Mouse (Mus musculus): Measurements from ENCODE around the gene Vps41. TPM values are rescaled to one million over a fixed set of nuclear protein-coding genes. Genes with fewer than 3 reads are reported as not detected.

Vps41 gene
- polyA plus RNA-seq, 1 experiment, result 9.7 TPM

DNA sequence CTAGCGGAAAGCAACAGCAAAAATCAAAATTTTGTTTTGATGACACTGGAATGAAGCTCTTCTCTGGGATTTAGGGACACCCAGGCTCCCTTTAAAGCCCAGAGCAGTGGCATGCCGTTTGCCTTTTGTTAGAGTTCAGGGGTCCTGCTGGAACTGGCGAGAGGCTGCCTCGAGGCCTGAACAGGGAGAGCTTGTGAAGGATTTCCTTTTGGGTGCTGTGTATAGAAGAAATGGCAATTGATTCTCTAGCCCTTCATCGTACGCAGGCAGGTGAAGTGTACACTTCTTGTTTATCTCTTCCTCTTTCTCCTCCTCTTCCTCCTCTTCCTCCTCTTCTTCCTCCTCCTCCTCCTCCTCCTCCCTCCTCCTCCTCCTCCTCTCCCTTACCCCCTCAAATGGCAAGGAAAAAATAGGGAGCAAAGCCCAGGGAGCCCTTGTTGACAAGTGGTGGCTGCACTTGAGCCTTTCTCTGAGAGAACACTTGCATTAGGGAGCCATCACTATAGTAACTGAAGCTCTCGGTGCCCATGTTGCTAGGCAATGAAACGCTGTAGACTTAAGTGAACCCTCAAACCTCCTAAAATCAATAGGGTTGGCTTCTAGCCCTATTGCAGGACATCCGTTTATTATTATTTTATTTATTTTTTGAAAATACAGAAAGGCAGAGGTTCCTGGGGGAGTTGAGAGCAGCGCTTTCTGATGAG, 107.5 kb downstream of the Vps41 start:
- no peak for DNase-seq (ENCODE audit: low read depth in 1 of 2, low spot score in 2 of 2)
- no peak overlapping the region for H3K4me3 ChIP-seq (ENCODE audit: extremely low read depth, insufficient read depth, insufficient read length)
- no peaks in the 10 kb centered on the region for H3K4me1 ChIP-seq (ENCODE audit: control insufficient read depth, insufficient read depth, insufficient read length)
- no peaks in the 10 kb centered on the region for H3K27me3 ChIP-seq (ENCODE audit: control insufficient read depth, insufficient read depth, low read length)
- 94% methylated on average over 10 of the region's 10 CpGs for WGBS
- H3K36me3 ChIP-seq (ENCODE audit: control insufficient read depth, insufficient read depth, low read length), result peaks cover 9% of the 10 kb centered on the region
- no peak overlapping the region for H3K27ac ChIP-seq (ENCODE audit: insufficient read depth, low read length)
- TF ChIP-seq POLR2A (IDR thresholded peaks at IDR 0.05; ENCODE audit: low read depth, low read length) (no peak), CTCF (IDR thresholded peaks at IDR 0.05; ENCODE audit: extremely low read depth, insufficient read depth, insufficient read length, insufficient replicate concordance) (no peak)

DNA sequence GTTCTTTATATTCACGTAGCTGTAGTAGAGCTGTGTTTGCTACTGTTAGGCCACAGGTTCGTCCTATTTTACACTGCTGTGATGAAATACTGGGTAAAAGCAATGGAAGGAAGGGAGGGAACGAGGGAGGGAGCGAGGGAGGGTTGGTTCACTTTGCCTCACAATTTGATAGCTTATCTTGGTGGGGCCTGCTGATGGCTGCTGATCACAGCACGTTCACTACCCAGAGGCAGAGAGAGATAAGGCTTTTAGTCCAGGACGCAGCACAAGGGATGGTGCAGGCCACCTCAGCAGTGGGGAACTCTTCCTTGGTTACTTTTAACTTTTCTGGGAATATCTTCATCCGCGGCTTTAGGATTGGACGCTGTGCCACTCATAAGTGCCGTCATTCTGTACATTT, 109.9 kb downstream of the Vps41 start:
- Histone ChIP-seq H3K27ac (ENCODE audit: insufficient read depth, low read length) (no peak overlapping the region), H3K27me3 (ENCODE audit: control insufficient read depth, insufficient read depth, low read length) (no peaks in the 10 kb centered on the region), H3K36me3 (ENCODE audit: control insufficient read depth, insufficient read depth, low read length) (peaks cover 10% of the 10 kb centered on the region), H3K4me3 (ENCODE audit: extremely low read depth, insufficient read depth, insufficient read length) (no peak overlapping the region), H3K4me1 (ENCODE audit: control insufficient read depth, insufficient read depth, insufficient read length) (no peaks in the 10 kb centered on the region)
- DNase-seq (ENCODE audit: low read depth in 1 of 2, low spot score in 2 of 2), result no peak
- TF ChIP-seq POLR2A (IDR thresholded peaks at IDR 0.05; ENCODE audit: low read depth, low read length) (no peak), CTCF (IDR thresholded peaks at IDR 0.05; ENCODE audit: extremely low read depth, insufficient read depth, insufficient read length, insufficient replicate concordance) (no peak)
- WGBS, result 93% methylated on average over 10 of the region's 10 CpGs

GRCm38 (mm10) chr13:18830486-18830885, 113.4 kb downstream of the Vps41 start:
- TF ChIP-seq POLR2A (IDR thresholded peaks at IDR 0.05; ENCODE audit: low read depth, low read length) (no peak), CTCF (IDR thresholded peaks at IDR 0.05; ENCODE audit: extremely low read depth, insufficient read depth, insufficient read length, insufficient replicate concordance) (no peak)
- 90% methylated on average over 3 of the region's 3 CpGs for WGBS
- H3K36me3 ChIP-seq (ENCODE audit: control insufficient read depth, insufficient read depth, low read length), result peaks cover 10% of the 10 kb centered on the region
- H3K4me3 ChIP-seq (ENCODE audit: extremely low read depth, insufficient read depth, insufficient read length), result no peak overlapping the region
- DNase-seq (ENCODE audit: low read depth in 1 of 2, low spot score in 2 of 2), result no peak
- H3K27ac ChIP-seq (ENCODE audit: insufficient read depth, low read length), result no peak overlapping the region
- no peaks in the 10 kb centered on the region for H3K27me3 ChIP-seq (ENCODE audit: control insufficient read depth, insufficient read depth, low read length)
- H3K4me1 ChIP-seq (ENCODE audit: control insufficient read depth, insufficient read depth, insufficient read length), result no peaks in the 10 kb centered on the region

- 87% methylated on average over 4 of the region's 4 CpGs for WGBS
- Histone ChIP-seq H3K4me3 (ENCODE audit: extremely low read depth, insufficient read depth, insufficient read length) (no peak overlapping the region), H3K36me3 (ENCODE audit: control insufficient read depth, insufficient read depth, low read length) (peaks cover 12% of the 10 kb centered on the region), H3K4me1 (ENCODE audit: control insufficient read depth, insufficient read depth, insufficient read length) (no peaks in the 10 kb centered on the region), H3K27me3 (ENCODE audit: control insufficient read depth, insufficient read depth, low read length) (no peaks in the 10 kb centered on the region), H3K27ac (ENCODE audit: insufficient read depth, low read length) (no peak overlapping the region)
- no peak for DNase-seq (ENCODE audit: low read depth in 1 of 2, low spot score in 2 of 2)
- TF ChIP-seq CTCF (IDR thresholded peaks at IDR 0.05; ENCODE audit: extremely low read depth, insufficient read depth, insufficient read length, insufficient replicate concordance) (no peak), POLR2A (IDR thresholded peaks at IDR 0.05; ENCODE audit: low read depth, low read length) (no peak)
These were observed 122.1 kb downstream of the Vps41 start for GRCm38 (mm10) chr13:18839231-18839630.

- WGBS, result 96% methylated on average over 4 of the region's 4 CpGs
- no peak overlapping the region for H3K27ac ChIP-seq (ENCODE audit: insufficient read depth, low read length)
- no peak overlapping the region for H3K4me3 ChIP-seq (ENCODE audit: extremely low read depth, insufficient read depth, insufficient read length)
- no peaks in the 10 kb centered on the region for H3K27me3 ChIP-seq (ENCODE audit: control insufficient read depth, insufficient read depth, low read length)
- H3K4me1 ChIP-seq (ENCODE audit: control insufficient read depth, insufficient read depth, insufficient read length), result no peaks in the 10 kb centered on the region
- H3K36me3 ChIP-seq (ENCODE audit: control insufficient read depth, insufficient read depth, low read length), result peaks cover 15% of the 10 kb centered on the region
- DNase-seq (ENCODE audit: low read depth in 1 of 2, low spot score in 2 of 2), result no peak
- no peak for TF ChIP-seq POLR2A (IDR thresholded peaks at IDR 0.05; ENCODE audit: low read depth, low read length)
These were observed 123.3 kb downstream of the Vps41 start for GRCm38 (mm10) chr13:18840366-18840765.

- Histone ChIP-seq H3K27me3 (ENCODE audit: control insufficient read depth, insufficient read depth, low read length) (no peaks in the 10 kb centered on the region), H3K4me3 (ENCODE audit: extremely low read depth, insufficient read depth, insufficient read length) (no peak overlapping the region), H3K4me1 (ENCODE audit: control insufficient read depth, insufficient read depth, insufficient read length) (no peaks in the 10 kb centered on the region), H3K36me3 (ENCODE audit: control insufficient read depth, insufficient read depth, low read length) (peaks cover 17% of the 10 kb centered on the region), H3K27ac (ENCODE audit: insufficient read depth, low read length) (no peak overlapping the region)
- WGBS, result 78% methylated on average over 2 of the region's 2 CpGs
- TF ChIP-seq POLR2A (IDR thresholded peaks at IDR 0.05; ENCODE audit: low read depth, low read length) (no peak), CTCF (IDR thresholded peaks at IDR 0.05; ENCODE audit: extremely low read depth, insufficient read depth, insufficient read length, insufficient replicate concordance) (no peak)
- DNase-seq (ENCODE audit: low read depth in 1 of 2, low spot score in 2 of 2), result no peak
These were observed 123.9 kb downstream of the Vps41 start for GRCm38 (mm10) chr13:18841019-18841418.

GRCm38 (mm10) chr13:18841752-18842282, 124.7 kb downstream of the Vps41 start:
- peaks cover 19% of the 10 kb centered on the region for H3K36me3 ChIP-seq (ENCODE audit: control insufficient read depth, insufficient read depth, low read length)

More at GRCm38 (mm10) chr13:18841752-18842282, 124.7 kb downstream of the Vps41 start:
- TF ChIP-seq POLR2A (IDR thresholded peaks at IDR 0.05; ENCODE audit: low read depth, low read length) (no peak), CTCF (IDR thresholded peaks at IDR 0.05; ENCODE audit: extremely low read depth, insufficient read depth, insufficient read length, insufficient replicate concordance) (no peak)
- Histone ChIP-seq H3K4me3 (ENCODE audit: extremely low read depth, insufficient read depth, insufficient read length) (no peak overlapping the region), H3K4me1 (ENCODE audit: control insufficient read depth, insufficient read depth, insufficient read length) (no peaks in the 10 kb centered on the region), H3K27me3 (ENCODE audit: control insufficient read depth, insufficient read depth, low read length) (no peaks in the 10 kb centered on the region), H3K27ac (ENCODE audit: insufficient read depth, low read length) (no peak overlapping the region)
- WGBS, result 94% methylated on average over 6 of the region's 6 CpGs
- no peak for DNase-seq (ENCODE audit: low read depth in 1 of 2, low spot score in 2 of 2)
